In the genomic region with DNA sequence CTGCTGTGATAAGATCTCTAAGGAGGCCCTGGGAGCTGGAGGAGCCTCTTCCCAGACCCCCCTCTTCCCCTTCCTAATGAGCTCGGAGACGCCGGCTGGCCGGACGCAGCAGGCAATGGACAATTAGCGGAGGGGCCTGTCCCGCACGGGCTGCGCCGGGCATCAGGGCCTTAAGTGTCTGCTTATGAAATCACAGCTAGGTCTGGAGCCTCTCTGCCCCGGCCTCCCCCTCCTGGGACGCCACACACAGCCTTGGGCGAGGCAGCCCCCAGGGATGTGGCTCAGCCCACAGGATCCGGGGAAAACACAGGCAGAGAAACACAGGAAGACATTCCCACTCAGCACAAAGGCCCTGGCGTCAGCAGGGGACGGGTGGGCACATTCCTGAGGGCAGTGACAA, we compare ENCODE assay signal across 10 mouse cellular contexts.
DNase-seq lines count a peak whose midpoint lies in the region; ATAC-seq and TF ChIP-seq lines count a peak whose summit lies in the region.
"Had no signal": no experiment of that assay in that cellular context is flagged by ENCODE, and none has a peak within 500 bp of the region (broad histone marks: within the 10 kb centered on the region; RNA-seq: fewer than 3 reads in every experiment).

No protein-coding gene starts in this region.

- no peak for TF ChIP-seq CTCF in hindbrain, postnatal 0 days (IDR thresholded peaks at IDR 0.05; ENCODE audit: low read depth)

- 0 out of 2 replicates have a peak, but pooled peaks have one; percentile 40 for ATAC-seq in hindbrain, embryonic 11.5 days (ENCODE audit: low FRiP score)
- no peak for ATAC-seq in hindbrain, postnatal 0 days
- ATAC-seq in embryonic facial prominence, embryonic 11.5 days (replicated peaks; ENCODE audit: insufficient number of reproducible peaks, low FRiP score, low TSS enrichment, low read depth), result 0 out of 2 replicates have a peak, but pooled peaks have one; percentile 59
- peak; percentile 87 for ATAC-seq in lung, embryonic 16.5 days (ENCODE audit: low read depth)
- no peak for ATAC-seq in inflammation-experienced regulatory T-cells, adult 6 months

- no peak overlapping the region for H3K4me3 ChIP-seq in hindbrain, embryonic 11.5 days (ENCODE audit: low read depth, low read length)
- H3K4me3 ChIP-seq in hindbrain, postnatal 0 days (ENCODE audit: low read length), result no peak overlapping the region
- H3K4me3 ChIP-seq in embryonic facial prominence, embryonic 11.5 days (ENCODE audit: low read depth, low read length), result no peak overlapping the region
- no peak overlapping the region for H3K4me3 ChIP-seq in lung, embryonic 16.5 days (ENCODE audit: low read length)

- no peak overlapping the region for H3K4me2 ChIP-seq in hindbrain, embryonic 11.5 days (replicated peaks; ENCODE audit: low read depth, low read length)
- no peak overlapping the region for H3K4me2 ChIP-seq in hindbrain, postnatal 0 days (ENCODE audit: low read depth, low read length)
- no peak overlapping the region for H3K4me2 ChIP-seq in embryonic facial prominence, embryonic 11.5 days (ENCODE audit: low read depth, low read length)
- H3K4me2 ChIP-seq in lung, embryonic 16.5 days (ENCODE audit: low read depth, low read length), result peak overlapping the region; percentile 22; the same call in 1 of the 2 replicates

- WGBS in hindbrain, embryonic 11.5 days, result 39% methylated on average over 16 of the region's 16 CpGs
- 38% methylated on average over 16 of the region's 16 CpGs for WGBS in hindbrain, postnatal 0 days
- WGBS in embryonic facial prominence, embryonic 11.5 days, result 18% methylated on average over 16 of the region's 16 CpGs
- WGBS in lung, embryonic 16.5 days, result 20% methylated on average over 15 of the region's 16 CpGs

- H3K27me3 ChIP-seq in hindbrain, embryonic 11.5 days (ENCODE audit: control insufficient read depth, insufficient read depth, low read length), result no peaks in the 10 kb centered on the region
- no peaks in the 10 kb centered on the region for H3K27me3 ChIP-seq in hindbrain, postnatal 0 days (ENCODE audit: insufficient read depth, low read length)
- no peaks in the 10 kb centered on the region for H3K27me3 ChIP-seq in embryonic facial prominence, embryonic 11.5 days (ENCODE audit: control insufficient read depth, insufficient read depth, low read length)
- H3K27me3 ChIP-seq in lung, embryonic 16.5 days (ENCODE audit: control insufficient read depth, insufficient read depth, low read depth, low read length), result no peaks in the 10 kb centered on the region
- H3K27me3 ChIP-seq: CH12.LX had no signal

- peak; percentile 29 for DNase-seq in hindbrain, embryonic 11.5 days (ENCODE audit: low spot score)
- no peak for DNase-seq in hindbrain, postnatal 0 days (ENCODE audit: low spot score)
- DNase-seq in embryonic facial prominence, embryonic 11.5 days (ENCODE audit: low spot score), result peak; percentile 30
- peak; percentile 60 for DNase-seq in heart, postnatal 4 days
- DNase-seq in urinary bladder, postnatal 25 days (ENCODE audit: low spot score), result no peak
- no peak for DNase-seq in layer of hippocampus, adult 18-20 months (ENCODE audit: low spot score in 2 of 2)
- DNase-seq: cerebellum, adult 18-20 months had no signal

- no peak overlapping the region for H3K27ac ChIP-seq in hindbrain, embryonic 11.5 days (ENCODE audit: low read depth, low read length)
- no peak overlapping the region for H3K27ac ChIP-seq in hindbrain, postnatal 0 days
- no peak overlapping the region for H3K27ac ChIP-seq in embryonic facial prominence, embryonic 11.5 days (replicated peaks; ENCODE audit: low read depth, low read length)
- peak overlapping the region; percentile 51 for H3K27ac ChIP-seq in lung, embryonic 16.5 days (ENCODE audit: low read length)

- H3K36me3 ChIP-seq in hindbrain, embryonic 11.5 days (ENCODE audit: control insufficient read depth, insufficient read depth, low read length), result no peaks in the 10 kb centered on the region
- no peaks in the 10 kb centered on the region for H3K36me3 ChIP-seq in hindbrain, postnatal 0 days (ENCODE audit: insufficient read depth, low read length)
- no peaks in the 10 kb centered on the region for H3K36me3 ChIP-seq in embryonic facial prominence, embryonic 11.5 days (replicated peaks; ENCODE audit: control insufficient read depth, insufficient read depth, low read depth, low read length)
- no peaks in the 10 kb centered on the region for H3K36me3 ChIP-seq in lung, embryonic 16.5 days (ENCODE audit: control insufficient read depth, insufficient read depth, low read length)

- H3K4me1 ChIP-seq in hindbrain, embryonic 11.5 days (replicated peaks; ENCODE audit: control insufficient read depth, insufficient read depth, low read length), result no peaks in the 10 kb centered on the region
- 0 out of 2 replicates have a peak, but pooled peaks cover 2% of the 10 kb centered on the region for H3K4me1 ChIP-seq in hindbrain, postnatal 0 days (ENCODE audit: insufficient read depth, low read length)
- no peaks in the 10 kb centered on the region for H3K4me1 ChIP-seq in embryonic facial prominence, embryonic 11.5 days (ENCODE audit: control insufficient read depth, insufficient read depth, low read length)
- H3K4me1 ChIP-seq in lung, embryonic 16.5 days (replicated peaks; ENCODE audit: control insufficient read depth, insufficient read depth, low read length), result peaks cover 7% of the 10 kb centered on the region; the same call in 1 of the 2 replicates

- H3K9me3 ChIP-seq in hindbrain, embryonic 11.5 days (ENCODE audit: control insufficient read depth, low read length), result no peaks in the 10 kb centered on the region
- no peaks in the 10 kb centered on the region for H3K9me3 ChIP-seq in hindbrain, postnatal 0 days (ENCODE audit: low read length)
- H3K9me3 ChIP-seq in embryonic facial prominence, embryonic 11.5 days (replicated peaks; ENCODE audit: control insufficient read depth, low read length), result no peaks in the 10 kb centered on the region
- no peaks in the 10 kb centered on the region for H3K9me3 ChIP-seq in lung, embryonic 16.5 days (ENCODE audit: control insufficient read depth, low read length)

- H3K9ac ChIP-seq in hindbrain, embryonic 11.5 days (ENCODE audit: low read depth, low read length), result 0 out of 2 replicates have a peak overlapping the region, but pooled peaks have one; percentile 5
- no peak overlapping the region for H3K9ac ChIP-seq in hindbrain, postnatal 0 days (replicated peaks; ENCODE audit: low read length)
- no peak overlapping the region for H3K9ac ChIP-seq in embryonic facial prominence, embryonic 11.5 days (replicated peaks; ENCODE audit: low read length)
- H3K9ac ChIP-seq in lung, embryonic 16.5 days (ENCODE audit: low read length), result no peak overlapping the region

Comparison
In these comparisons a context has a peak if more than half of its experiments do, and no peak if none do; other contexts are left out.
1. ATAC-seq: peak in hindbrain, embryonic 11.5 days (single experiment), embryonic facial prominence, embryonic 11.5 days (single experiment) and lung, embryonic 16.5 days (single experiment); none in hindbrain, postnatal 0 days (single experiment) and inflammation-experienced regulatory T-cells, adult 6 months (single experiment).
2. DNase-seq: peak in hindbrain, embryonic 11.5 days (single experiment), embryonic facial prominence, embryonic 11.5 days (single experiment) and heart, postnatal 4 days (single experiment); none in hindbrain, postnatal 0 days (single experiment), urinary bladder, postnatal 25 days (single experiment) and layer of hippocampus, adult 18-20 months (0 of 2).